Mouse (Mus musculus): ENCODE measurements around the gene Cldn34b2. TPM values are rescaled to one million over a fixed set of nuclear protein-coding genes. Genes with fewer than 3 reads are reported as not detected.
"Not testable (repeated sequence)": the region's sequence is repeated elsewhere in the genome, so short reads cannot be mapped to it uniquely, and the experiment has no call there.

Cldn34b2 gene
- not detected for polyA plus RNA-seq (2012; fragmentation: generic; extraction: Trizol)

DNA sequence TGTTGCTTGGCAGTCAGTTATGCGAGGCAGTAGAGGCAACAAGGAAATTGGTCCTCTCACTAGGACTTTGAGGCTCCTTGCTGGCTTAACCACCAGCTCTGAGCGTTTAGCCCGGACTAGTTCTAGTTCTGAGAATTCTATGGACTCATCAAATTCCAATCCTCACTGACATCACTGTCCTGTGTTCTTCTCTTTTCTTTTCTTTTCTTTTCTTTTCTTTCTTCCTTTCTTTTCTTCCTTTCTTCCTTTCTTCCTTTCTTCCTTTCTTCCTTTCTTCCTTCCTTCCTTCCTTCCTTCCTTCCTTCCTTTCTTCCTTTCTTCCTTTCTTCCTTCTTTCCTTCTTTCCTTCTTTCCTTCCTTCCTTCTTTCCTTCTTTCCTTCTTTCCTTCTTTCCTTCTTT, at the start of gene Cldn34b2:
Cldn34b2 (minus strand) TSS at position 101 of the 400 bp plus-strand sequence.
- not testable (repeated sequence) for H3K4me2 ChIP-seq (ENCODE audit: low read depth); H3ac ChIP-seq (ENCODE audit: control insufficient read depth, insufficient read length); H3K4me3 ChIP-seq; H3K27me3 ChIP-seq (ENCODE audit: control insufficient read depth, insufficient read depth, insufficient read length); H3K79me2 ChIP-seq (ENCODE audit: control insufficient read depth, insufficient read depth); H3K36me3 ChIP-seq (ENCODE audit: control insufficient read depth, insufficient read depth)

DNA sequence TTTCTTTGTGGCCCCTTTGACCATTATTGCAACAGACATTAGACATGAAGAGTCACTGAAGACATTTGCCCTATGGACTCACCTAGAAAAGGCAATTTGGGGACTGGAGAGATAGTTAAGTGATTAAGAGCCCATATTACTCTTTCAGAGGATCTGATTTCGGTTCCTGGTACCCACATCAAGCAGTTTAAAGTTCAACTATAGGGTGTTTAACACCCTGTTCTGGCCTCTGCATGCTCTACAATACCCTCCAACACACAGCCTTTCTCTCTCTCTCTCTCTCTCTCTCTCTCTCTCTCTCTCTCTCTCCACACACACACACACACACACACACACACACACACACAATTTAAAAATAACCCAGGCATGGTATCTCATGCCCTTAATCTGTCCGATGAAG, 49.4 kb upstream of the Cldn34b2 start:
- no peaks in the 10 kb centered on the region for H3K27me3 ChIP-seq (ENCODE audit: control insufficient read depth, insufficient read depth, insufficient read length)
- TF ChIP-seq POLR2AphosphoS2 (IDR thresholded peaks at IDR 0.05; ENCODE audit: insufficient read length, low read depth) (no peak), TCF12 (IDR thresholded peaks at IDR 0.05; ENCODE audit: insufficient read depth, poor library complexity, severe bottlenecking) (no peak), POLR2A (IDR thresholded peaks at IDR 0.05; ENCODE audit: insufficient read length, low read depth) (no peak), MYOD1 (IDR thresholded peaks at IDR 0.05; ENCODE audit: control insufficient read depth in 1 of 3, insufficient read length in 2 of 3, low read depth in 2 of 3) (no peak), TCF3 (IDR thresholded peaks at IDR 0.05; ENCODE audit: insufficient read length, low read depth) (no peak), E2F4 (IDR thresholded peaks at IDR 0.05; ENCODE audit: insufficient read depth) (no peak), MYOG (IDR thresholded peaks at IDR 0.05; ENCODE audit: control insufficient read depth in 1 of 3, insufficient read depth in 1 of 3, insufficient read length in 2 of 3, low read depth in 2 of 3) (no peak), CEBPB (IDR thresholded peaks at IDR 0.05; ENCODE audit: insufficient read depth, poor library complexity, severe bottlenecking) (no peak)
- no peak overlapping the region for H3ac ChIP-seq (ENCODE audit: control insufficient read depth, insufficient read length)
- no peaks in the 10 kb centered on the region for H3K36me3 ChIP-seq (ENCODE audit: control insufficient read depth, insufficient read depth)
- H3K4me2 ChIP-seq (ENCODE audit: low read depth), result no peak overlapping the region
- no peak overlapping the region for H3K4me3 ChIP-seq
- H3K79me2 ChIP-seq (ENCODE audit: control insufficient read depth, insufficient read depth), result no peaks in the 10 kb centered on the region

DNA sequence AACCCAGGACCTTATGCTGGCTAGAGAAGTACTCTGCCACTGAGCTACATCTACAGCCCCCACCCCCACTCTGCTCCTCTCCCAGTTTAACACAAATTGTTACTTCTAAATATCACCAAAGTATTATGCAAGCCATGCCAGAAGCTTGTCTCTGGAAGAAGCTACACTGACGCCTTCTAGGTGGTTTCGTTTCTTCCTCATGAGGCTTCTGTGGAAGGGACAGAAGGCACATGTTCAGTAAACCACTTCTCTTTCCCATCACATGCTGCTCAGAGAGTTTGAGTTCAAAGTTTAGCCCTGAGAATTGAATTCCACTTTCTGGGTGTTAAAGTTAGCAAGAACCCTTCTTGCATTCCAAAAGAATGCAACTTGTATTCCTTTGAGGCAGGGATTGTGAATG, 49.0 kb upstream of the Cldn34b2 start:
- Histone ChIP-seq H3ac (ENCODE audit: control insufficient read depth, insufficient read length) (no peak overlapping the region), H3K36me3 (ENCODE audit: control insufficient read depth, insufficient read depth) (no peaks in the 10 kb centered on the region), H3K4me3 (no peak overlapping the region), H3K4me2 (ENCODE audit: low read depth) (no peak overlapping the region), H3K79me2 (ENCODE audit: control insufficient read depth, insufficient read depth) (no peaks in the 10 kb centered on the region), H3K27me3 (ENCODE audit: control insufficient read depth, insufficient read depth, insufficient read length) (no peaks in the 10 kb centered on the region)
- TF ChIP-seq SRF (IDR thresholded peaks at IDR 0.05; ENCODE audit: control insufficient read depth, insufficient read length, low read depth), result no peak
- no peak for TF ChIP-seq CEBPB (IDR thresholded peaks at IDR 0.05; ENCODE audit: insufficient read depth, poor library complexity, severe bottlenecking)
- no peak for TF ChIP-seq E2F4 (IDR thresholded peaks at IDR 0.05; ENCODE audit: insufficient read depth)
- no peak for TF ChIP-seq TCF3 (IDR thresholded peaks at IDR 0.05; ENCODE audit: insufficient read length, low read depth)
- no peak for TF ChIP-seq MAX (IDR thresholded peaks at IDR 0.05; ENCODE audit: low read depth)
- no peak for TF ChIP-seq REST (IDR thresholded peaks at IDR 0.05; ENCODE audit: insufficient read depth, insufficient read length)
- no peak for TF ChIP-seq MYOG (IDR thresholded peaks at IDR 0.05; ENCODE audit: control insufficient read depth in 1 of 3, insufficient read depth in 1 of 3, insufficient read length in 2 of 3, low read depth in 2 of 3)
- TF ChIP-seq TCF12 (IDR thresholded peaks at IDR 0.05; ENCODE audit: insufficient read depth, poor library complexity, severe bottlenecking), result no peak
- no peak for TF ChIP-seq POLR2AphosphoS2 (IDR thresholded peaks at IDR 0.05; ENCODE audit: insufficient read length, low read depth)
- no peak for TF ChIP-seq MYOD1 (IDR thresholded peaks at IDR 0.05; ENCODE audit: control insufficient read depth in 1 of 3, insufficient read length in 2 of 3, low read depth in 2 of 3)
- no peak for TF ChIP-seq USF1 (IDR thresholded peaks at IDR 0.05; ENCODE audit: low read depth)
- TF ChIP-seq POLR2A (IDR thresholded peaks at IDR 0.05; ENCODE audit: insufficient read length, low read depth), result no peak

DNA sequence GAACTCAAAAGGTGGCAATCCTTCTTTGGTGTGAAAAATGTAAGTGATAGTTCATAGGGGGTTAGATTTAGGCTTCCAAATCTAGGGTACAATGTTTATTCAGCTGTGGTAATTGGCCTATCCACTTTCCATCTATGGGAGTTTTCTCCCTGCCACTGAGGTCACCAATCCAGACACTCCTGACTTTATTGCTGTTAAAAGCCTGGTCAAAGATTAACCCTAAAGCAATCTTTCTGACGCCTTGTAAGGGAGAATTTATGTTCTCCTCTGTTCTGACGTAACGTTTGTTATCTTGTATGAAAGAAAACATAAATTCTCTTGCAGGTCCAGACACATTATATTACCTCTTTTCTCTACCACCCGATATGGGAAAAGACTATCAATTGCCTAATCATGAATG, 47.4 kb upstream of the Cldn34b2 start:
- H3K79me2 ChIP-seq (ENCODE audit: control insufficient read depth, insufficient read depth), result no peaks in the 10 kb centered on the region
- no peak overlapping the region for H3K4me3 ChIP-seq
- no peak overlapping the region for H3K4me2 ChIP-seq (ENCODE audit: low read depth)
- no peak for TF ChIP-seq E2F4 (IDR thresholded peaks at IDR 0.05; ENCODE audit: insufficient read depth)
- TF ChIP-seq CEBPB (IDR thresholded peaks at IDR 0.05; ENCODE audit: insufficient read depth, poor library complexity, severe bottlenecking), result no peak
- TF ChIP-seq POLR2AphosphoS2 (IDR thresholded peaks at IDR 0.05; ENCODE audit: insufficient read length, low read depth), result no peak
- TF ChIP-seq TCF3 (IDR thresholded peaks at IDR 0.05; ENCODE audit: insufficient read length, low read depth), result no peak
- TF ChIP-seq USF1 (IDR thresholded peaks at IDR 0.05; ENCODE audit: low read depth), result no peak
- TF ChIP-seq SRF (IDR thresholded peaks at IDR 0.05; ENCODE audit: control insufficient read depth, insufficient read length, low read depth), result no peak
- no peak for TF ChIP-seq MYOD1 (IDR thresholded peaks at IDR 0.05; ENCODE audit: control insufficient read depth in 1 of 3, insufficient read length in 2 of 3, low read depth in 2 of 3)
- no peak for TF ChIP-seq MYOG (IDR thresholded peaks at IDR 0.05; ENCODE audit: control insufficient read depth in 1 of 3, insufficient read depth in 1 of 3, insufficient read length in 2 of 3, low read depth in 2 of 3)
- TF ChIP-seq TCF12 (IDR thresholded peaks at IDR 0.05; ENCODE audit: insufficient read depth, poor library complexity, severe bottlenecking), result no peak
- TF ChIP-seq POLR2A (IDR thresholded peaks at IDR 0.05; ENCODE audit: insufficient read length, low read depth), result no peak
- no peak for TF ChIP-seq MAX (IDR thresholded peaks at IDR 0.05; ENCODE audit: low read depth)
- TF ChIP-seq REST (IDR thresholded peaks at IDR 0.05; ENCODE audit: insufficient read depth, insufficient read length), result no peak
- no peaks in the 10 kb centered on the region for H3K27me3 ChIP-seq (ENCODE audit: control insufficient read depth, insufficient read depth, insufficient read length)
- no peaks in the 10 kb centered on the region for H3K36me3 ChIP-seq (ENCODE audit: control insufficient read depth, insufficient read depth)
- no peak overlapping the region for H3ac ChIP-seq (ENCODE audit: control insufficient read depth, insufficient read length)

DNA sequence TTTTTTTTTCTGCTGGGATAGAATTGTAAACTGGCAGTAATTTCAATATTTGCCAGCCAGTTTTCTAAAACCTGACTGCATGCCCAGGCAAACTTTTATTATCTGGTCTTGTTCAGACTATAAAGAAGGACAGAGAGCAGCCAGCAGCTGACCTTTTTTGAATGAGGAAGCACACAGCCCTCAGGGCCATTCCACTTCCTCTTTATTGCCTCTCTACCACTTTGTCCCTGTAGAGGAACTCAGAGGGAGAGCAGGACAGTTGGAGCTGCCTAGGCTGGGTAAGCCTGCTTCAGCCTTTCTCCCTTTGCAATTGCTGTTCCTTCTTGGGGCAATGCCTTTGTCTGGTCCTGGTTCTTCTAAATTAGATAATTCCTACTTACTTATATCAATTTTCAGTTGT, 44.1 kb upstream of the Cldn34b2 start:
- H3K27me3 ChIP-seq (ENCODE audit: control insufficient read depth, insufficient read depth, insufficient read length), result no peaks in the 10 kb centered on the region
- no peak overlapping the region for H3K4me3 ChIP-seq
- H3K79me2 ChIP-seq (ENCODE audit: control insufficient read depth, insufficient read depth), result no peaks in the 10 kb centered on the region
- H3ac ChIP-seq (ENCODE audit: control insufficient read depth, insufficient read length), result no peak overlapping the region
- TF ChIP-seq MYOG (IDR thresholded peaks at IDR 0.05; ENCODE audit: control insufficient read depth in 1 of 3, insufficient read depth in 1 of 3, insufficient read length in 2 of 3, low read depth in 2 of 3) (no peak), POLR2AphosphoS2 (IDR thresholded peaks at IDR 0.05; ENCODE audit: insufficient read length, low read depth) (no peak), E2F4 (IDR thresholded peaks at IDR 0.05; ENCODE audit: insufficient read depth) (no peak), POLR2A (IDR thresholded peaks at IDR 0.05; ENCODE audit: insufficient read length, low read depth) (no peak), MAX (IDR thresholded peaks at IDR 0.05; ENCODE audit: low read depth) (no peak), CEBPB (IDR thresholded peaks at IDR 0.05; ENCODE audit: insufficient read depth, poor library complexity, severe bottlenecking) (no peak), USF1 (IDR thresholded peaks at IDR 0.05; ENCODE audit: low read depth) (no peak), TCF12 (IDR thresholded peaks at IDR 0.05; ENCODE audit: insufficient read depth, poor library complexity, severe bottlenecking) (no peak), REST (IDR thresholded peaks at IDR 0.05; ENCODE audit: insufficient read depth, insufficient read length) (no peak), SRF (IDR thresholded peaks at IDR 0.05; ENCODE audit: control insufficient read depth, insufficient read length, low read depth) (no peak), TCF3 (IDR thresholded peaks at IDR 0.05; ENCODE audit: insufficient read length, low read depth) (no peak), MYOD1 (IDR thresholded peaks at IDR 0.05; ENCODE audit: control insufficient read depth in 1 of 3, insufficient read length in 2 of 3, low read depth in 2 of 3) (no peak)
- H3K36me3 ChIP-seq (ENCODE audit: control insufficient read depth, insufficient read depth), result no peaks in the 10 kb centered on the region
- no peak overlapping the region for H3K4me2 ChIP-seq (ENCODE audit: low read depth)

Data from myocyte (in vitro differentiated cells).